Mouse (Mus musculus) embryonic fibroblast, embryonic 13.5 days (primary cell): ENCODE results near the gene Slc7a14. TPM values are rescaled to one million over a fixed set of nuclear protein-coding genes. Genes with fewer than 3 reads are reported as not detected.

ENCODE experiments used
- H3K27ac ChIP-seq: 2 replicates; pipeline ENCODE4 v1.5.1; 2012; ENCODE audit warnings: low read length, control low read depth, inconsistent platforms; ENCODE audit not compliant: insufficient read depth
- H3K4me1 ChIP-seq: 2 replicates; pipeline ENCODE4 v1.6.1; 2011; ENCODE audit warnings: low read length; ENCODE audit not compliant: control insufficient read depth, insufficient read depth
- H3K4me3 ChIP-seq: 2 replicates; pipeline ENCODE4 v1.5.1; 2011; ENCODE audit warnings: mild to moderate bottlenecking, control low read depth, low read length; ENCODE audit not compliant: insufficient read depth
- CTCF ChIP-seq: IDR thresholded peaks from 2 replicates; pipeline ENCODE4 v1.5.1; 2011; ENCODE audit warnings: mild to moderate bottlenecking, control low read depth, low read length, moderate library complexity, borderline replicate concordance; ENCODE audit not compliant: insufficient read depth
- POLR2A ChIP-seq: IDR thresholded peaks from 2 replicates; pipeline ENCODE4 v1.6.1; 2011; ENCODE audit warnings: low read depth, mild to moderate bottlenecking, control low read depth, low read length, moderate library complexity
- polyA plus RNA-seq: library from polyadenylated mRNA; stranded (reverse); fragments of >200 nt; gene quantifications from 2 replicates; pipeline ENCODE4 v1.2.4, GENCODE M21; 2011; ENCODE audit warnings: low read depth; ENCODE audit not compliant: missing spikeins, insufficient read length

The Slc7a14 gene
- polyA plus RNA-seq, 1 experiment, result not detected

GRCm38 (mm10) chr3:31213802-31214201 is 96.4 kb downstream of the Slc7a14 start:
- peaks cover 8% of the 10 kb centered on the region for H3K4me1 ChIP-seq
- no peak overlapping the region for H3K27ac ChIP-seq
- TF ChIP-seq CTCF, result no peak
- TF ChIP-seq POLR2A, result no peak
- no peak overlapping the region for H3K4me3 ChIP-seq

GRCm38 (mm10) chr3:31212205-31213038 is 97.8 kb downstream of the Slc7a14 start:
- H3K27ac ChIP-seq, result no peak overlapping the region; the same call in 1 of the 2 replicates
- no peak for TF ChIP-seq POLR2A
- no peak for TF ChIP-seq CTCF
- peaks cover 8% of the 10 kb centered on the region for H3K4me1 ChIP-seq
- H3K4me3 ChIP-seq, result no peak overlapping the region

- Histone ChIP-seq H3K4me1 (peaks cover 8% of the 10 kb centered on the region), H3K27ac (no peak overlapping the region), H3K4me3 (no peak overlapping the region)
- no peak for TF ChIP-seq POLR2A
- no peak for TF ChIP-seq CTCF
These were observed 101.2 kb downstream of the Slc7a14 start for GRCm38 (mm10) chr3:31209001-31209400.

GRCm38 (mm10) chr3:31208458-31208994 is 101.7 kb downstream of the Slc7a14 start:
- Histone ChIP-seq H3K4me3 (no peak overlapping the region), H3K27ac (no peak overlapping the region), H3K4me1 (peaks cover 8% of the 10 kb centered on the region)
- no peak for TF ChIP-seq CTCF
- no peak for TF ChIP-seq POLR2A

GRCm38 (mm10) chr3:31208046-31208445 is 102.1 kb downstream of the Slc7a14 start:
- no peak for TF ChIP-seq POLR2A
- no peak for TF ChIP-seq CTCF
- peaks cover 8% of the 10 kb centered on the region for H3K4me1 ChIP-seq
- no peak overlapping the region for H3K27ac ChIP-seq
- H3K4me3 ChIP-seq, result no peak overlapping the region

- no peak overlapping the region for H3K4me3 ChIP-seq
- TF ChIP-seq POLR2A, result no peak
- TF ChIP-seq CTCF, result no peak
- no peaks in the 10 kb centered on the region; the same call in 1 of the 2 replicates for H3K4me1 ChIP-seq
- H3K27ac ChIP-seq, result no peak overlapping the region
These were observed 105.0 kb downstream of the Slc7a14 start for GRCm38 (mm10) chr3:31205167-31205566.

GRCm38 (mm10) chr3:31203947-31204346 is 106.2 kb downstream of the Slc7a14 start:
- no peak for TF ChIP-seq CTCF
- no peak for TF ChIP-seq POLR2A
- no peak overlapping the region for H3K27ac ChIP-seq
- H3K4me1 ChIP-seq, result peaks cover 2% of the 10 kb centered on the region; the same call in 1 of the 2 replicates
- no peak overlapping the region for H3K4me3 ChIP-seq

GRCm38 (mm10) chr3:31199162-31199877 is 110.9 kb downstream of the Slc7a14 start:
- TF ChIP-seq CTCF (no peak), POLR2A (no peak)
- Histone ChIP-seq H3K4me3 (no peak overlapping the region), H3K27ac (no peak overlapping the region), H3K4me1 (0 out of 2 replicates have a peak, but pooled peaks cover 2% of the 10 kb centered on the region)

- Histone ChIP-seq H3K27ac (no peak overlapping the region), H3K4me1 (no peaks in the 10 kb centered on the region), H3K4me3 (no peak overlapping the region)
- TF ChIP-seq CTCF (no peak), POLR2A (no peak)
These were observed 118.8 kb downstream of the Slc7a14 start for GRCm38 (mm10) chr3:31191402-31191801.

GRCm38 (mm10) chr3:31190342-31190741 is 119.8 kb downstream of the Slc7a14 start:
- Histone ChIP-seq H3K4me3 (no peak overlapping the region), H3K27ac (no peak overlapping the region), H3K4me1 (no peaks in the 10 kb centered on the region)
- TF ChIP-seq POLR2A, result no peak
- no peak for TF ChIP-seq CTCF
